Mouse (Mus musculus) right cerebral cortex, postnatal 10 days (tissue): ENCODE measurements at regions not wholly inside any gene's neighbourhood (a gene's known extent, or its start where the extent isn't known, plus 50 kb on each side); places are given as distances from the start of the nearest gene placed in this dataset.

Experiments used
- DNase-seq, 2 experiments: peaks; one replicate each; pipeline ENCODE4 v3.0.0; 2021; ENCODE audit warnings: low spot score in 2 of 2

DNA sequence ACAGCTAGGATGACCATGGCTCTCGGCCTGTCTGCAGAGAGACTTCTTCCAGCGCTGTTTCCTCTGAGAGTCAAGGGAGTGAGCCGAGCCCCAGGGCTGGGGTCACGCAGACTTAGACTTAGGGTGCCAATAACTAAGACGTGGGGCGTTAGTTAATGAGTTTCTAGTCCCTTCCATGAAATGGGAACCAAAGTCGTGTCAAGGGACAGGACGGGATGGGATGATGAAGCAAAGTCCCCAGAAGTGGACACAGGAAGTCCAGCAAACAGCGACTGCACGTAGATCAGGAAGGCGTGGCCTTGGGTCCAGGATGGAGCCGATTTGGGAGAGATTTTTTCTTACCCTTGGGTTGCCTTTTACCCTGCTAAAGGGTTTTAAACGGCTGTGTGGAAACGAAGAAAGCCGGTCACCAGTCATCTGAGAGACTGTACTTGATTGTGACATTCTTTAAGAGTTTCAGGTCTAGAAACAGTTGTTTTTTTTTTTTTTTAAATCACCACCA is 112.5 kb upstream of the Egln3 start:
- DNase-seq, result no peak

DNA sequence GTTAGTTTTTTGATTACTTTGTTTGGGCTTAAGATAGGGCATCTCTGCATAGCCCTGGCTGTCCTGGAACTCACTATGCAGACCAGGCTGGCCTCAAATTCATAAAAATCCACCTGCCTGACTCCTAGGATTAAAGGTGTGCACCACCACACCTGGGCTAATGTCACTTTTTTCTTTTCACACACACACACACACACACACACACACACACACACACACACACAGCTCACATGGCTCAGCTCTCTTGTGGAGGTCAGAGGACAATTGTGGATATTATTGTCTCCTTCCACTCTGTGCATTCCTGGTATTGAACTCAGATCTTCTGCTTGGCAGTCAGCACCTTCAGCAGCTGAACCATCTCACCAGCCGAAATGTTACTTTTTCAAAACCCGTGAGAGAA is 110.5 kb upstream of the Egln3 start:
- DNase-seq, result no peak

DNA sequence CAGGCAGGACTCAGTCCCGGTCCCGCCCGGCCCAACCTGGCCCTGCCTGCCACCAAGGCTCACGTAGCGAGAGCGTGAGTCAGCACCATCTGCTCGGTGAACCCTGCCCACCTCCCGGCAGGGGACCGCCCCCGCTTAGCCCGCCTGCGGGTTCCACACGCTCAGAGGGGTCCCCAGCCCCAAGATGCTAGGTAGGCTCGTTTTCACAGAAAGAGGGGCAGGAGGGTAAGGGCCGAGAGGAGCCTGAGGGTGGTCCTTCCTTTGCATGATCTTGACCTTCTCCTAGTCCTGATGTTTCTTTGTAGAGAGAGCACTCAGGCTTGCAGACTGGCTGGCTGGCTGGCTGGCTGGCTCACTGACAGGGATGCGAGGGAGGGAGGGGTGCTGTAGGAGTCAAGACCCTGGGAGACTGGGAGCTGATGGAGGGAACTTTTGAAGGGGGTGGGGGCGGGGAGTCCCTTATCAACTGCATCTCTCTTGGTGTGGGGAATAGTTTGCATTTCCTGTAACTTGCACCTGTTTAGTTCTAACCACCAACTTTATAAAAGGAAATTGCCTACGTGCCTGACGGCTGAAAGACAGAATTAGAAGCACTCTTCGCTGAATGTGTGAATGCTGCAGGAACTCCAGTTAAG is 109.7 kb upstream of the Egln3 start:
- DNase-seq, result peak; percentile 38 to 50

DNA sequence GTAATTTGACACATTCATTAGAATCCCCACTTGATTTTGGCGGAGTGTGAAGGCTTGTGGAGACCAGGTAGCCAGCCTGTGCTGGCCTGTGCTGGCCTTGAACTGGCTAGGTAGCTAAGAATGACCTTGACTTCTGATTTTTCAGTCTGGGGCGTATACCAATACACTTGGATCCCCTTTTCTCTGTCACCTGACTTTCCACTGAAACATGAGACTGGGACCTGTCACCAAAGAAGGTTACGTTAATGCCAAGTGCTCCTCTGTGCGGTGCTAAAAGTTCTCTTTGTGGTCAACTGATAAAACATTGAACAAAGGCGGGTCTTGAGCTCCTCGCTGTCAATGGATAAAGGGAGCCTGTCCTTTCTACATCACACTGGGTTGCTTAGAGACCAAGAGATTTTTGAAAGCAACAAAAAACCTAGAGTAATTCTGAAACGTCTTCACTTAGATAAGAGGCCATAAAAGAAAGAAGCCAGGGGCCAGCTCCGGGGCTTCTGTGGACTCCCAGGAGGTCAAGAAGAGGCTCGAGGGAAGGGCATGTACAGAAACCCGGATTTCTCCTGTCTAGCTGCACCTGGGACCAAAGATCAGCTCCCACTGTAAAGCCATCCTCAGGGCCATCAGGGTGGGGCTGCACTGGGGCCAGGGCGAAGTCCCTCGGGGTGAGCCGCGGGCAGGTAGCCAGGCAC is 109.0 kb upstream of the Egln3 start:
- no peak for DNase-seq

DNA sequence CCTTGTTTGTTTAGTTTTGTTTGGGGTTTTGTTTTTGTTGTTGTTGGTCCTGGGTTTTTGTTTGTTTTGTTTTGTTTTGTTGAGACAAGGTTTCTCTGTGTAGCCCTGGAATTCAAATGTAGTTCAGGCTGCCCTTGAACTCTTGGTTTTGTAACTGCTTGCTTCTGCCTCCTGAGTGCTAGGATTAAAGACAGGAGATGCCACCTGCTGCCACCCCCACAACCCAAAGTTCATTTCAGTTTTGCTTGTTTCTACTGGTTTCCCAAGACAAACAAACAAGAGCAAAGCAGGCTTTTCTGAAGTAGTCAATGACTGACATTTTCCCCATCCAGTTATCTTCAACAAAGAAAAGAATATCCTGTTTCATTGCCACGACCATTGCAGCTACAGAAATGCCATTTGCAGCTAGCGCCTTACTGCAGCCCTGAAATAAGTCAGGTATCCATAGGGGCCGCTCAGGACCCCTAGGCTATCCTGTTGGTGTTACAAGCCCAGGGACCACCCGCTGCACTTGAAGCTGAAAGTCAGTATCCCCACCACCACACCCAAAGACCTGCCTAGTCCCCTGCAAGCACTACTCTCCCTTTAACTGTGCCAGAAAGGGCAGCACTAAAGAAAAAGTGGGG is 108.3 kb upstream of the Egln3 start:
- DNase-seq, result no peak

DNA sequence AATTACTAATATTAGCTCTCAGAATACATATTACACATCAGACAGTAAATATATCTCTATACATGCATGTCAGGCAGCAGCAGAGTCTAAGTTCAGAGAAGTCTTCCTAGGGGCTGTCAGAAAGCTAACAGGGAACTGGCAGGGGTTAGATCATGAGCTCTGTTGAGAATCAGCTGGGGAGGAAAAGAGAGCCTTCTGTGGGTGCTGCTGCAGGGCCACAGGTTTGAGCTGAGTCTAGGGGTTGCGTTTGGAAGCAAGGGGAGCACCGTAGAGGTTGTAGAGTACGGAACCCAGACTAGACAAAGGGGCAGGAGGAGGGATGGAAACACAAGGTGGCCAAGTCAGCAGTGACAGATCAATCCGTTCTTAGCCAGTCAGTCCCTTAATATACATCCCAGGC is 106.2 kb upstream of the Egln3 start:
- no peak for DNase-seq

DNA sequence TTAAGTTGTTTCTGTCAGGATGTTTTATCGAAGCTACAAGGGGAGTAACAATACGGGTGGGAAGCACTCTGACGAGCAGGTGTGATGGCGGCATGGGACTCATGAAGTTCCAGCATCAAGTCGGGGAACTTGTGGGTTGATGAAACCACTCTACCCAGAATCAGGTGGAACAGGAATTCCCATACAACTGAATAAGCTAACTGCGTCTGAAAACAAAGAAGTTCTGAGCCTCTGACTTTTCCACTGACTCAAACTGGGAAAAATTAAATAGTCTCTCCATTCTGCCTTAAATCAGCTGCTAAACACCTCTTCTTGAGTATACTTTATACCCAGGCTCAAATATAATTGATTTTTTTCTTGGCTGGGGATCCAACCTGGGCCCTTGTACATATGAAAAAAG is 105.6 kb upstream of the Egln3 start:
- DNase-seq, result no peak

DNA sequence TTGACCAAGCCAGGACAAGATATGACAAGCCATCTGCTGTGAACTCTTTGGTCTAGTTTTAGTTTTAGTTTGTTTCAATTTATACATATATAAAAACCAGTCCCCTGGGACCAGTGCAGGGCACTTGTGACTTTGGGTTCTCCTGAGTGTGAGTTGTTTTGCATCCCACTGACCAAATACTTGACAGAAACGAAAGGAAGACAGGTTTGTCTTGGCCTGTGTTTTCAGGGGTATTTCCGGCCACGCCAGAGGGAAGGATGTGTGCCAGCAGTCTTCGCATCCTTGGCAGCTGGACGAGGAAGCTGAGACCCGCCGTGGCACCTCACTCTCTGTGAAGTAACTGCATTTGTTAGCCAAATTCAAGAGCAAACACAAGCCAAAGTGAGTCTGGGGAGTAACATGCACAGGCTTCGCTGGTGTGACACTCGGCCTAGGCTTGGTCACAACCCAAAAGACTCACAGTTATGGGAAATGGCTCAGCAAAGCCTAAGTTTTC is 101.5 kb upstream of the Egln3 start:
- no peak for DNase-seq

DNA sequence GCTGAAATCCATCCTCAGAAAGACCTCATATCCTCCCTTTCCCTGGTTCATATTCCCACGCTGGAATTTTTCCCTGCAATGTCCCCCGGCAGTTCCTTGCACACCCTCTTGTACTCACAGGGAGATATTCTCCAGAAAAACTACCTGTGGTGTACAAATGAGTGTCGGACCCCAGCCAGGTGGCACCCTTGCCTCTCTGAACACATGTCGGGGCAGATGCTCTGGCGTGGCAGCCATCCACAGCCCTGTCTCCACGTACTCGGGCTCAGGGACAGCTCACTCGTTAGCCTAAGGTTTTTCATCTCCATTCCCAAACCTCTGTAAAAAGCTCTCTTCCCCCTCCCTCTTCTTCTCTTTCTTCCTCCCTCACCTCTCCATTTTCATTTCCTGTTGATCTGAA is 100.1 kb upstream of the Egln3 start:
- DNase-seq, result no peak

DNA sequence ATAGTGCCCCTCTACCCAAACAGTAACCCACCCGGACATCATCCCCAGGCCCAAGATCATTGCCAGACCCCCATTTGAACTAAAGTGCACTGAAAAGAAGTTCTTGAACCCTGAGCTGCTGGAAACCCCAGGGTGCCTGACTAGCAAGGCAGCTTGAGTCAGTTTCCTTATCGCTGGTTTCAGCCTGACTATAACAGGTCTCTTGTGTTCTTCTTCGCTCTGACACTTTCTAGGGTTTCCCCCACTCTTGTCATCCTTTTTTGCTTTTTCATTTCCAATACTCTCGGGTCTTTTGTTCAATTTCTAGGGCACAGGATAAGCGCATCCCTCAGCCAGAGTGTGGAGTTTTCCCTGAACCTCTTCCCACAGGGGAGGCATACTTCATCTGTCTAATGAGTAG is 95.8 kb upstream of the Egln3 start:
- DNase-seq, result no peak

DNA sequence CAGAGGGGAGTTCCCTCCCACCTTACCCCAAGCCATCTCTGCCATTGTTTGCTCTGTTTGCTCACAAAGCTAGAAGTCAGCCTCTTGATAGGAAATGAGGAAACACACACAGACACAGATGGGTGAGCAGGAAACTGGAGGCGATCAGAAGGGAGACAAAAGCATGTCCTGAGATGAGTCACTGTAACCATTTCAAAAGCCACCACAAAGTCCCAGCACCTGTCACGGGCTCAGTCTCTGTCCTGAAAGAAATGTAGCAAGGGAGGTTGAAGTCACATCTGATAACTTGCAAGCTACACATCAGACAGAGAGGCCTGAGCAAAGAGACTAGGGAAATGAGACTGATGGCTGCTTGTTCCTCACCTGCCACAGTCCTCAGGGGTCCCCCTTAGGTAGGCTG is 89.6 kb upstream of the Egln3 start:
- no peak for DNase-seq

DNA sequence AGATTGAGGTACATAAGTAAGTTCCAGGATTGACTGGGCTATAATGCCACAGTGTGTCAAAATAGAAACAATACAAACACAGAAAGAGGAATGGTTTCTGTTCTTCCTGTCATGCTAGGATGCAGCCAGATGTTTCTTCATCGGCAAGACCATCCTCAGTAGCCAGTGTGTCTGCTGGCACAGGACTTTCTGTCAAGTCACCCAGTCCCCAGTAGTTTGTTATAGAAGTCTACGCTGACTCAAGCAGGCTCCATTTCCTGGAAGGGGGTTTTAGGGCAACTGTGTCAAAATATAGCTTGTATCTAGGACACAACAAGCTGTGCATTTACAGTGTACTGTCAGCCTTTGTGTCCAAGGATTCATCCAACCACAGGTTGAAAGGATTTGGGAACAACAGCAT is 86.7 kb upstream of the Egln3 start:
- DNase-seq, result no peak

DNA sequence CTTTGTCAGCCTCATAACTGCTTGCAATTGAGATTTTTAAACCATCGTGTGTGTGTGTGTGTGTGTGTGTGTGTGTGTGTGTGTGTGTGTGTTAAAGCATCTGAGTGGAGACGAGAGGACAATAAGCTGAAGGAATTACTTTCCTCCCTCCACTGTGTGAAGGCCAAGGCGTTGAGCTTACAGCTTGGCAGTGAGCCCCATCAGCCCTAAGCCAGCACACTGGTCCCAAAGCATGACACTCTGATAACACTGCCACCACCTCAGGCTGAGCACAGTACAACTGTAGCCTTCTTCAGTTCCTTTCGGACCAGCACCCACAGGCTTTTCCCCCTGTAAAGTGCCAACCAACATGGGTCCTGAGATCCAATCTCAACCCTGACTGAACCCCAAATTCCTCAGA is 85.1 kb upstream of the Egln3 start:
- no peak for DNase-seq

DNA sequence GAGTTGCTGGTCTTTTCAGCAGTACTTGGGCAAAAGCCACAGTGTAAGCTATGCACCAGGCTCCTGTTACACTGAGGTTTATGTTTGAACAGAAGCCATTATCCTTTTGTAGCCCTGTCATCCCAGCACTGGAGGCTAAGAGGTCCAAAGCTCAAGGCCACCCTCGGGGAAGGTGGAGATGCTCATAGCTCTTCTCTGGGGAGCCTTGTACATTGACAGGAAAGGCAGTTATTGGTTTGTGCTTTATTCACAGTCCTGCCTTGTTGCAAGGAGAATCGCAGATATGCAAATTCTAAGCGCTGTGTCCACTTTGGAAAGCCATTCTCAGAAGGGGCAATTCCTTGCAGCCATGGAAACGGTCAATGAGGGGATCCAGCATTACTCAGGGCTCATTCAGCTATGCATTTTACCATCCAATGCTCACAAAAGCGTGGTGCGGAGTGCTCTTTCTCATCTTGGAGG is 84.4 kb upstream of the Egln3 start:
- no peak for DNase-seq

DNA sequence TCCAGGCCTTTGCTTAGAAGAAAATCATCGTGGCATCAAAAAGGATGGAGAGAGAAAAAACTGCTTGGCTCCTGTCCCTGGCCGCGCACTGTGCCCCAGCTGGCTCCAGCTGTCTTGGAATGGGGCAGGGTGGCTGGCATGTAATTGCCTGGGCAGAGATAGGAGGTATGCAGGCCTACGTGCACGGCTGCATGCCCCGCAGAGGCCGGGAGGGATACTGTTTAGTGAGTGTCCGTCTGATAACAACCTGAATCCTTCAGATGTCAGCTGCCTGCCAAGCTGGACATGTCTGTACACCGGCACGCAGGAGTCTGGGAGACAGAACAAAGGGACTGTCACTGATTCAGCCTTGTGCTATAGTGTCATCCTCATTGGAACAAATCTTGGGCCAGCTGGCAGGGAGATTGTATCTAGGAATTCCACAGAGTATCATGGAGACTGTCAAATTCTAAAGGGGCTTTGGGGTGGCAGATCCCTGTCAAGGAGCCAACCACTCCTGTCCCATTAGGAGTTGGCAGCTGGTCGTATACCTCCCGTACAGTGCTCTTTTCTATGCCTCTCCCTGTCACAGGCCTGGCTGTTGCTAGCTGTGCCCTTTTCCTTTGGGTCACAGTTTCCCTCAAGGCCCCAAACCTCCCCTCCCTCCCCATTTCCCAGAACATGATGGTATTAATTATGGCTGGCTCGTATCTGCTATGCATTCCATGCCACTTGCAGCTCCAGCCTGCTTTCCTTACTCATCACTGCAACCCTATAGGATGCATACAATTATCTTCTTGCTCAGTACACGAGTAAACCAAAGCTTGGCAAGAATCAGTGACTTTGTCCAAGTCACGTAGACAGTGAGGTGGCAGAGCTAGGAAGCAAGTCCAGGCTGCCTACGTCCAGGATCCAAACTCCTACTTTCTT is 83.5 kb upstream of the Egln3 start:
- DNase-seq, result peak; percentile 29 to 44

DNA sequence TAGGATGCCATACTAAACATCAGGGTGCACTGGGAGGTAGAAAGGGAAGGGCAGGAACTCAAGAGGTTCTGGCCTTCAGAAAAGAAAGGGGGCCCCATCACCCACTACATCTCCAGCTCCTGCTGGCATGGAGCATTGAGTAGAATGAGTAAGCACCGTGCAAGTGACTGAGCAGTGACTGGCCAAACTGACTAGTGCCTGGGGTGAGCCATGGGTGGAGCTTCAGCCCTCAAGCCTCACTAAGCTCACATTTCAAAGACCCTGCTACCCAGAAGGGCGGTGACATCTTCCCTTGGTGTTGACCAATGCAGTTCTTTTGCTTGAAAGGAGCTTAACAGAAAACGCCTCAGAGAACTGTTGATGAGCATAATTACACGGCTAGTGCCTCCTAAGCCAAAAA is 80.0 kb upstream of the Egln3 start:
- DNase-seq, result no peak

DNA sequence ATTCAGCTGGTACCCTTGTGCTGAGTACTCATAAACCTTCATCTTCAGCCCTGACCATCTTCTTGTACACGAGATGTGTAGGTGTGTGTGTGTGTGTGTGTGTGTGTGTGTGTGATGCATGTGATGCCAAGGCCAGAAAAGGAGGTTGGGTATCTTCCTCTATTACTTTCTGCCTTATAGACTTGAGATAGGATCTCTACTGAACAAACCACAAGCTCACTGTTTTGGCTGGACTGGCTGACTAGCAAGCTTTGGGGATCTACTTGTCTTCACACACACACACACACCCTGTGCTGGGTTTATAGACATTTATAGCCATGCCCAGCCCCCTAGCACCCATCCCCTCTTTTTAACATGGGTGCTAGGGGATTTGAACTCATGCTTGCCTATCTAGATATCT is 79.4 kb upstream of the Egln3 start:
- DNase-seq, result no peak

DNA sequence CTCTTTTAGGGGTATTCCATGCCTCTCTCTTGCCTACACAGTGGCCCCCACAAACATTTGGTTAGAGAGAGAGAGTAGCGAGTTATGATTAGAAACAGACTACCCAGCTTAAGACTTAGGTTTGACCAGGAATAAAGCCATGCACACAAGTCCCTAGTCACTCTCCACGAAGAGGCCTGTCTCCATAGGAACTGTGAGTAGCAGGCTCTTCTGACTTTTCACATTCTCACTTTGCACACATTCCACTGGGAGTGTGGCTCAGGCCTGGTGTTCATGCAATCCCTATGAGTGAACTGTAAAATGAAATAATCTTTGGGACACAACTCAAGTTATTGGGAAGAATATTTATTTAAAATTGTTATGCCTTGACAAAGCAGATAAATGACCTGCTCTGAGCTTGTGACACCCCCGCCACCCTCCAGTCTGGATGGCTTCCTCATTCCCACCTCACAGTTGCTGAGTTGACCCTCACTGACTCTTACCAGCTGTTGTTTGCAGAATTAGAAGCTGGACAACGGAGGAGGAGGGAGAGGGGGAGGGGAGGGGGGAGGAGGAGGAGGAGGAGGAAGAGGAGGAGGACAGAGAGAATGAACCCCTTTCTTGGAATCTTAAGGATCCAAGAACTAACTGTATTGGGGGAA is 78.7 kb upstream of the Egln3 start:
- no peak for DNase-seq

DNA sequence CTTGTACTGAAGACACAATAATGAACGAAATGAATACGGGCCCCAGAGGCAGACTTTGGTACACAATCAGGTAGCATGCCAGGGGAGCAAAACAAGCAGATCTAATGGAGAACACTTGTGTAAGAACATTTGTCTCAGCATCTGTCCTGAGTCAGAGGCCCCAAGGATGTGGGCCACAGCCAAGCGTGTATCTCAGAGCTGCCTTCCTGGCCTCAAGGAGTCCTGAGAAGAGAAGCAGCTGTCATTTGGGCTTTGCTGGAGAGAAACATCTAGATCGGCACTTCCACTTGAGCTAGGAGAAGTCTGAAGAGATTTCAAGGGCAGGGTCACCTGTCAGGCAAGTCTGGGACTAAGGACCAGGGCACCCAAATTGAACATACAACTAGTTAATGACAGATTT is 76.8 kb upstream of the Egln3 start:
- no peak for DNase-seq

DNA sequence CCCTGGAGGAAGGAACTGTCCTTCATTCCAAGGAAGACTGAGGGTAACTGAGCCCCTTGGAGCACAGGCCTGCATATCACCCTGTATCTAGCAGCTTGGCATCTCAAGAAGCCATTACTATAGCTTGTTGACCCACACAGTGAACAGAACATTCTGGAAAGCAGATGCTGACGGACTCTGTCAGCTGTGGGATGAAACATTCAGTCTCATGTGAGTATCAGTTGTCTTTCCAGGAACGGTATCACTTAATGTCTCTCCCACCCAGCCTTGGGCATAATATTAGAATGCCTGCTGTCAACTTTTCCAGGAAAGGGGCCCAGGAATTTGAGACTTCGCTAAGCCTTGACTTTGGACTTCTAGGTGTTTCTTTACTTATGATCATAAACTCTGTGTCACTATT is 76.3 kb upstream of the Egln3 start:
- DNase-seq, result no peak

DNA sequence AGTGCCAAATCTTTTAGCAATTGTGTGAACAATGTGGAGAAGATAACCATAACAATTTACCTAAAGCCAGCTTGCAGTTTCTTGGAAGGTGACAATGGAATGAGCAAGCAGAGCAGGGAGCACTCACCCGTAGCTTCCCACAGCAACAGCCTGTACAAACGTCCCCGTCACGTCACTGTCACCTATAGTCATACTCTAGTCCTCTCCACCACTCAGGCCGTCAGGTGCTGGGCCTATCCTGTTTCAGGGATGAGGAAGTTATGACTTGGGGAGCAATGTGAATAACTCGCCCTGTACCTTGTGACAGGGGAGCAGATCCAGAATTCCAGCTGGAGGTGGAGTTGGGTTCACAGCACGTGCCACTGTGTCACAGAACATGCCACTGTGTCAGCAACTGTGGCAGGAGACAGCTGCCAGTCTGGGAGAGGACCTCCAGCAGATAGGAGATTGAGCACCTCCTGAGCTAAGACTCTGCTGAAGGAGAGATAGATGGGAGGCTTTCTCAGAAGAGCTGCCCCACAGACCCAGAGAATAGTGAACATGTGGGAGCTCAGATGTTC is 73.4 kb upstream of the Egln3 start:
- DNase-seq, result no peak
